Mouse (Mus musculus) hindbrain, embryonic 11.5 days (tissue): ENCODE data around the gene March1. TPM values are rescaled to one million over a fixed set of nuclear protein-coding genes. Genes with fewer than 3 reads are reported as not detected.

Source experiments
- ATAC-seq: fragments of 200-750 bp; cut with Nextera tagmentation; 2 replicates; pipeline ENCODE4 v1.8.0; 2017; ENCODE audit warnings: mild to moderate bottlenecking, moderate TSS enrichment, moderate library complexity; ENCODE audit not compliant: low FRiP score
- DNase-seq: peaks from one replicate; pipeline ENCODE4 v3.0.0-alpha.2; 2015; ENCODE audit warnings: low spot score
- H3K27ac ChIP-seq: fragments of 300-500 bp; sonication (generic); 2 replicates; pipeline ENCODE4 v1.5.1; 2014; ENCODE audit warnings: mild to moderate bottlenecking, low read depth, low read length
- H3K27me3 ChIP-seq: fragments of 300-500 bp; sonication (generic); 2 replicates; pipeline ENCODE4 v1.6.1; 2014; ENCODE audit warnings: mild to moderate bottlenecking, low read length, moderate library complexity, mixed read lengths; ENCODE audit not compliant: control insufficient read depth, insufficient read depth
- H3K36me3 ChIP-seq: fragments of 300-500 bp; sonication (generic); 2 replicates; pipeline ENCODE4 v1.6.1; 2014; ENCODE audit warnings: mild to moderate bottlenecking, low read length, moderate library complexity, mixed read lengths; ENCODE audit not compliant: control insufficient read depth, insufficient read depth
- H3K4me1 ChIP-seq: fragments of 300-500 bp; sonication (generic); replicated peaks from 2 replicates; pipeline ENCODE4 v1.6.1; 2014; ENCODE audit warnings: low read length, mixed read lengths; ENCODE audit not compliant: control insufficient read depth, insufficient read depth
- H3K4me2 ChIP-seq: fragments of 300-500 bp; sonication (generic); replicated peaks from 2 replicates; pipeline ENCODE4 v1.6.1; 2014; ENCODE audit warnings: mild to moderate bottlenecking, low read depth, low read length
- H3K4me3 ChIP-seq: fragments of 300-500 bp; sonication (generic); 2 replicates; pipeline ENCODE4 v1.5.1; 2014; ENCODE audit warnings: low read depth, low read length
- H3K9ac ChIP-seq: fragments of 300-500 bp; sonication (generic); 2 replicates; pipeline ENCODE4 v1.6.1; 2014; ENCODE audit warnings: low read depth, low read length
- H3K9me3 ChIP-seq: fragments of 300-500 bp; sonication (generic); 2 replicates; pipeline ENCODE4 v1.6.1; 2016; ENCODE audit warnings: low read length; ENCODE audit not compliant: control insufficient read depth
- WGBS: fragments of 180-500 bp; shearing (Covaris S2); extraction: QIAGEN DNeasy Blood & Tissue Kit; methylation state at CpG from one replicate; pipeline ENCODE4 v1.1.7; 2014; 5-methylcytosine and 5-hydroxymethylcytosine counted together
- polyA plus RNA-seq: library from polyadenylated mRNA; unstranded; fragments of >200 nt; fragmentation: Nextera tagmentation; extraction: Ambion mirVana; gene quantifications from 2 replicates; pipeline ENCODE4 v1.2.1, GENCODE M21; 2014

Gene March1
- polyA plus RNA-seq, 1 experiment from 2014 or later: 8.7 TPM

- Histone ChIP-seq H3K27me3 (no peaks in the 10 kb centered on the region), H3K27ac (no peak overlapping the region), H3K4me1 (no peaks in the 10 kb centered on the region), H3K36me3 (no peaks in the 10 kb centered on the region), H3K4me3 (no peak overlapping the region), H3K9me3 (no peaks in the 10 kb centered on the region), H3K4me2 (no peak overlapping the region), H3K9ac (no peak overlapping the region)
- ATAC-seq: no peak
- no peak for DNase-seq
- 98% methylated on average over 2 of the region's 2 CpGs for WGBS
These were observed 567.5 kb downstream of the March1 start for GRCm38 (mm10) chr8:66185226-66185625.

GRCm38 (mm10) chr8:66194416-66194815 lies 576.7 kb downstream of the March1 start:
- H3K27me3 ChIP-seq: no peaks in the 10 kb centered on the region
- H3K9ac ChIP-seq: no peak overlapping the region
- DNase-seq: no peak
- H3K36me3 ChIP-seq: no peaks in the 10 kb centered on the region
- 87% methylated on average over 2 of the region's 2 CpGs for WGBS
- no peak overlapping the region for H3K4me2 ChIP-seq
- no peaks in the 10 kb centered on the region for H3K4me1 ChIP-seq
- no peak for ATAC-seq
- H3K27ac ChIP-seq: no peak overlapping the region
- no peak overlapping the region for H3K4me3 ChIP-seq
- no peaks in the 10 kb centered on the region for H3K9me3 ChIP-seq

GRCm38 (mm10) chr8:66200169-66200568 lies 582.5 kb downstream of the March1 start:
- H3K9me3 ChIP-seq: no peaks in the 10 kb centered on the region
- H3K27me3 ChIP-seq: no peaks in the 10 kb centered on the region
- no peaks in the 10 kb centered on the region for H3K36me3 ChIP-seq
- ATAC-seq (no peak), DNase-seq (no peak)
- no peak overlapping the region for H3K9ac ChIP-seq
- H3K4me3 ChIP-seq: no peak overlapping the region
- WGBS: 84% methylated on average over 3 of the region's 3 CpGs
- no peak overlapping the region for H3K27ac ChIP-seq
- no peaks in the 10 kb centered on the region for H3K4me1 ChIP-seq
- no peak overlapping the region for H3K4me2 ChIP-seq

GRCm38 (mm10) chr8:66203814-66204438 lies 586.2 kb downstream of the March1 start:
- WGBS: 84% methylated on average over 7 of the region's 7 CpGs
- H3K4me2 ChIP-seq: no peak overlapping the region
- H3K9ac ChIP-seq: no peak overlapping the region
- no peaks in the 10 kb centered on the region for H3K36me3 ChIP-seq
- no peak overlapping the region for H3K4me3 ChIP-seq
- H3K27ac ChIP-seq: no peak overlapping the region
- no peaks in the 10 kb centered on the region for H3K9me3 ChIP-seq
- DNase-seq (no peak), ATAC-seq (no peak)
- no peaks in the 10 kb centered on the region for H3K4me1 ChIP-seq
- H3K27me3 ChIP-seq: no peaks in the 10 kb centered on the region

GRCm38 (mm10) chr8:66209553-66209952 lies 591.9 kb downstream of the March1 start:
- ATAC-seq (no peak), DNase-seq (no peak)
- Histone ChIP-seq H3K36me3 (no peaks in the 10 kb centered on the region), H3K27ac (no peak overlapping the region), H3K9me3 (no peaks in the 10 kb centered on the region), H3K27me3 (no peaks in the 10 kb centered on the region), H3K4me3 (no peak overlapping the region), H3K9ac (no peak overlapping the region), H3K4me1 (no peaks in the 10 kb centered on the region), H3K4me2 (no peak overlapping the region)
- 82% methylated on average over 2 of the region's 2 CpGs for WGBS

GRCm38 (mm10) chr8:66210294-66210693 lies 592.6 kb downstream of the March1 start:
- ATAC-seq: no peak
- H3K9ac ChIP-seq: no peak overlapping the region
- H3K4me3 ChIP-seq: no peak overlapping the region
- DNase-seq: no peak
- no peaks in the 10 kb centered on the region for H3K4me1 ChIP-seq
- H3K4me2 ChIP-seq: no peak overlapping the region
- no peaks in the 10 kb centered on the region for H3K9me3 ChIP-seq
- 90% methylated on average over 2 of the region's 2 CpGs for WGBS
- no peaks in the 10 kb centered on the region for H3K36me3 ChIP-seq
- H3K27ac ChIP-seq: no peak overlapping the region
- no peaks in the 10 kb centered on the region for H3K27me3 ChIP-seq

GRCm38 (mm10) chr8:66219974-66220373 lies 602.3 kb downstream of the March1 start:
- H3K4me1 ChIP-seq: no peaks in the 10 kb centered on the region
- ATAC-seq (no peak; the same call in 1 of the 2 replicates), DNase-seq (no peak)
- WGBS: 62% methylated on average over 1 of the region's 1 CpGs
- H3K4me2 ChIP-seq: no peak overlapping the region
- no peak overlapping the region for H3K4me3 ChIP-seq
- H3K27me3 ChIP-seq: no peaks in the 10 kb centered on the region
- no peak overlapping the region for H3K9ac ChIP-seq
- H3K9me3 ChIP-seq: no peaks in the 10 kb centered on the region
- no peaks in the 10 kb centered on the region for H3K36me3 ChIP-seq
- no peak overlapping the region for H3K27ac ChIP-seq

- H3K36me3 ChIP-seq: no peaks in the 10 kb centered on the region
- H3K27ac ChIP-seq: no peak overlapping the region
- no peak overlapping the region for H3K4me2 ChIP-seq
- H3K9ac ChIP-seq: no peak overlapping the region
- DNase-seq (no peak), ATAC-seq (no peak)
- no peaks in the 10 kb centered on the region for H3K27me3 ChIP-seq
- WGBS: 60% methylated on average over 2 of the region's 2 CpGs
- H3K4me1 ChIP-seq: no peaks in the 10 kb centered on the region
- no peaks in the 10 kb centered on the region for H3K9me3 ChIP-seq
- H3K4me3 ChIP-seq: no peak overlapping the region
These were observed 612.2 kb downstream of the March1 start for GRCm38 (mm10) chr8:66229931-66230330.

- no peaks in the 10 kb centered on the region for H3K27me3 ChIP-seq
- no peaks in the 10 kb centered on the region for H3K36me3 ChIP-seq
- whole genome bisulfite sequencing: 68% methylated on average over 4 of the region's 4 CpGs
- no peak overlapping the region for H3K27ac ChIP-seq
- ATAC-seq (no peak), DNase-seq (no peak)
- H3K4me3 ChIP-seq: no peak overlapping the region
- H3K4me2 ChIP-seq: no peak overlapping the region
- H3K9me3 ChIP-seq: no peaks in the 10 kb centered on the region
- H3K9ac ChIP-seq: no peak overlapping the region
- H3K4me1 ChIP-seq: no peaks in the 10 kb centered on the region
These were observed 651.8 kb downstream of the March1 start for GRCm38 (mm10) chr8:66269546-66269945.
